Mouse (Mus musculus): ENCODE results near the gene Pafah2. TPM values are rescaled to one million over a fixed set of nuclear protein-coding genes. Genes with fewer than 3 reads are reported as not detected.

The Pafah2 gene
- polyA plus RNA-seq, 1 experiment from 2014 or later, result 14.3 TPM

- Histone ChIP-seq H3K27me3 (ENCODE audit: insufficient read depth, low read length) (no peaks in the 10 kb centered on the region), H3K4me3 (ENCODE audit: low read depth, low read length) (no peak overlapping the region), H3K36me3 (replicated peaks; ENCODE audit: insufficient read depth, low read length) (no peaks in the 10 kb centered on the region), H3K27ac (ENCODE audit: low read depth) (no peak overlapping the region), H3K9me3 (ENCODE audit: low read length) (no peaks in the 10 kb centered on the region), H3K9ac (replicated peaks) (no peak overlapping the region), H3K4me2 (ENCODE audit: low read depth, low read length) (no peak overlapping the region), H3K4me1 (ENCODE audit: insufficient read depth) (peaks cover 7% of the 10 kb centered on the region; the same call in 1 of the 2 replicates)
- 31% methylated on average over 17 of the region's 17 CpGs for WGBS (ENCODE audit: insufficient replicate concordance)
- TF ChIP-seq CTCF (IDR thresholded peaks at IDR 0.05; ENCODE audit: low read depth) (no peak), EP300 (IDR thresholded peaks at IDR 0.05; ENCODE audit: low read depth) (no peak)
- ATAC-seq (peak; percentile 61), DNase-seq (peak; percentile 49)
Measured at GRCm38 (mm10) chr4:134357461-134357771, 38.7 kb upstream of the Pafah2 start.

DNA sequence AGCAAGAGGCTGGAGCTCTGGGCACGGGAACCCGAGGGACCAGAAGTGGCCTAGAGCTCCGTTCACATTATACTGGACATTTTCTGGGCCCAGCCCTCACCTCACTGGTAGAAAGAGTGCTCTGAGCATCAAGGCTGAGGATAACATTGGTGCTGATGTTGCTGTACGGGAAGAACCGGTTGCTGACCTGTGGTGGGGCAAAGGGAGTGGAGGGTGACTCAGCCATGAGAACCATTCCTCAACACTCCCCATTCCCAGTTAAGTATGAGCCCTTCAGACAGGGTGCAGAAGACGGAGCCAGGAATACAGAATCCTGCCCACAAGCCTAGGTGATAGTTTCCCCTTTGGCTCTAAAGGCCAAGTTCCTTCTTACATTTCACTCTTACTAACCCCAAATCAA, 36.5 kb upstream of the Pafah2 start:
- H3K27ac ChIP-seq (ENCODE audit: low read depth), result no peak overlapping the region
- ATAC-seq, result no peak
- 83% methylated on average over 6 of the region's 6 CpGs for WGBS (ENCODE audit: insufficient replicate concordance)
- no peak overlapping the region for H3K9ac ChIP-seq (replicated peaks)
- no peak overlapping the region for H3K4me3 ChIP-seq (ENCODE audit: low read depth, low read length)
- TF ChIP-seq EP300 (IDR thresholded peaks at IDR 0.05; ENCODE audit: low read depth), result no peak
- no peak for TF ChIP-seq CTCF (IDR thresholded peaks at IDR 0.05; ENCODE audit: low read depth)
- H3K36me3 ChIP-seq (replicated peaks; ENCODE audit: insufficient read depth, low read length), result no peaks in the 10 kb centered on the region
- no peaks in the 10 kb centered on the region for H3K9me3 ChIP-seq (ENCODE audit: low read length)
- H3K4me2 ChIP-seq (ENCODE audit: low read depth, low read length), result no peak overlapping the region
- no peak for DNase-seq
- peaks cover 14% of the 10 kb centered on the region; the same call in 1 of the 2 replicates for H3K4me1 ChIP-seq (ENCODE audit: insufficient read depth)
- no peaks in the 10 kb centered on the region for H3K27me3 ChIP-seq (ENCODE audit: insufficient read depth, low read length)

- Histone ChIP-seq H3K36me3 (replicated peaks; ENCODE audit: insufficient read depth, low read length) (no peaks in the 10 kb centered on the region), H3K4me1 (ENCODE audit: insufficient read depth) (peaks cover 14% of the 10 kb centered on the region; the same call in 1 of the 2 replicates), H3K4me3 (ENCODE audit: low read depth, low read length) (no peak overlapping the region), H3K9ac (replicated peaks) (no peak overlapping the region), H3K9me3 (ENCODE audit: low read length) (no peaks in the 10 kb centered on the region), H3K27ac (ENCODE audit: low read depth) (no peak overlapping the region), H3K4me2 (ENCODE audit: low read depth, low read length) (no peak overlapping the region), H3K27me3 (ENCODE audit: insufficient read depth, low read length) (no peaks in the 10 kb centered on the region)
- no peak for ATAC-seq
- TF ChIP-seq CTCF (IDR thresholded peaks at IDR 0.05; ENCODE audit: low read depth) (no peak), EP300 (IDR thresholded peaks at IDR 0.05; ENCODE audit: low read depth) (no peak)
- no peak for DNase-seq
- 41% methylated on average over 5 of the region's 5 CpGs for WGBS (ENCODE audit: insufficient replicate concordance)
Measured at GRCm38 (mm10) chr4:134361215-134361614, 34.9 kb upstream of the Pafah2 start.

DNA sequence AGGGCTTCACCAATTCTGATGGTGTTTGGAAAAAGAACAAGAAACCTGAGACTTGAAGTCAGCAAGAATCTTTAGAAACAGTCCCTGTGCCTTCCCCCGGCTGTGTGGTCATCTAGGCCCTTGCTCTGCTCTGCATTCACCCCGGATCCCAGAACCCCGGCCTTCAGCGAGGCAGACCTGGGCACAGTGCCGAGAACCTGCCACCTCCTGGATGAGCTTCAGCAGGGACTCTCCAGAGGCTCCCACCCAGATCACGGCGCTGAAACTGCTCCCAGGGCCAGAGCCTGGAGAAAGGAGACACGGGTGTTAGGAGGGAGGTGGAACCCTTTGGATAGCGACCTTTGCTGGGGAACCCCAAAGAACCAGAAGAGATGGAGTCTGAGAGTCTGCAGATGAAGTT, 34.0 kb upstream of the Pafah2 start:
- no peaks in the 10 kb centered on the region for H3K27me3 ChIP-seq (ENCODE audit: insufficient read depth, low read length)
- no peaks in the 10 kb centered on the region for H3K36me3 ChIP-seq (replicated peaks; ENCODE audit: insufficient read depth, low read length)
- H3K4me1 ChIP-seq (ENCODE audit: insufficient read depth), result peaks cover 11% of the 10 kb centered on the region; the same call in 1 of the 2 replicates
- ATAC-seq (no peak), DNase-seq (no peak)
- 55% methylated on average over 9 of the region's 9 CpGs for WGBS (ENCODE audit: insufficient replicate concordance)
- H3K9ac ChIP-seq (replicated peaks), result no peak overlapping the region
- TF ChIP-seq CTCF (IDR thresholded peaks at IDR 0.05; ENCODE audit: low read depth) (no peak), EP300 (IDR thresholded peaks at IDR 0.05; ENCODE audit: low read depth) (no peak)
- no peak overlapping the region for H3K4me2 ChIP-seq (ENCODE audit: low read depth, low read length)
- H3K4me3 ChIP-seq (ENCODE audit: low read depth, low read length), result no peak overlapping the region
- no peaks in the 10 kb centered on the region for H3K9me3 ChIP-seq (ENCODE audit: low read length)
- H3K27ac ChIP-seq (ENCODE audit: low read depth), result no peak overlapping the region

GRCm38 (mm10) chr4:134362586-134362985, 33.5 kb upstream of the Pafah2 start:
- H3K9ac ChIP-seq (replicated peaks), result no peak overlapping the region
- 20% methylated on average over 9 of the region's 9 CpGs for WGBS (ENCODE audit: insufficient replicate concordance)
- ATAC-seq, result peak; percentile 29; the same call in 1 of the 2 replicates
- peak overlapping the region; percentile 39 for H3K4me2 ChIP-seq (ENCODE audit: low read depth, low read length)
- DNase-seq, result peak; percentile 54
- no peaks in the 10 kb centered on the region for H3K36me3 ChIP-seq (replicated peaks; ENCODE audit: insufficient read depth, low read length)
- TF ChIP-seq EP300 (IDR thresholded peaks at IDR 0.05; ENCODE audit: low read depth), result no peak
- no peak for TF ChIP-seq CTCF (IDR thresholded peaks at IDR 0.05; ENCODE audit: low read depth)
- peaks cover 9% of the 10 kb centered on the region; the same call in 1 of the 2 replicates for H3K4me1 ChIP-seq (ENCODE audit: insufficient read depth)
- H3K27ac ChIP-seq (ENCODE audit: low read depth), result no peak overlapping the region
- H3K27me3 ChIP-seq (ENCODE audit: insufficient read depth, low read length), result no peaks in the 10 kb centered on the region
- H3K9me3 ChIP-seq (ENCODE audit: low read length), result no peaks in the 10 kb centered on the region
- H3K4me3 ChIP-seq (ENCODE audit: low read depth, low read length), result no peak overlapping the region

- no peak for ATAC-seq
- H3K36me3 ChIP-seq (replicated peaks; ENCODE audit: insufficient read depth, low read length), result no peaks in the 10 kb centered on the region
- peaks cover 9% of the 10 kb centered on the region; the same call in 1 of the 2 replicates for H3K4me1 ChIP-seq (ENCODE audit: insufficient read depth)
- H3K4me3 ChIP-seq (ENCODE audit: low read depth, low read length), result no peak overlapping the region
- no peaks in the 10 kb centered on the region for H3K9me3 ChIP-seq (ENCODE audit: low read length)
- DNase-seq, result no peak
- TF ChIP-seq CTCF (IDR thresholded peaks at IDR 0.05; ENCODE audit: low read depth) (no peak), EP300 (IDR thresholded peaks at IDR 0.05; ENCODE audit: low read depth) (no peak)
- 18% methylated on average over 5 of the region's 5 CpGs for WGBS (ENCODE audit: insufficient replicate concordance)
- H3K27ac ChIP-seq (ENCODE audit: low read depth), result no peak overlapping the region
- H3K27me3 ChIP-seq (ENCODE audit: insufficient read depth, low read length), result peaks cover 14% of the 10 kb centered on the region; the same call in 1 of the 2 replicates
- H3K4me2 ChIP-seq (ENCODE audit: low read depth, low read length), result no peak overlapping the region
- H3K9ac ChIP-seq (replicated peaks), result no peak overlapping the region
Measured at GRCm38 (mm10) chr4:134365280-134365679, 30.8 kb upstream of the Pafah2 start.

Measured in liver, postnatal 0 days (tissue).